Mouse (Mus musculus) spleen, adult 12 weeks (tissue): ENCODE measurements around the gene Tescl.

Source experiments
- DNase-seq: peaks from one replicate; pipeline ENCODE4 v3.0.0; 2022; ENCODE audit warnings: low spot score

The Tescl gene

DNA sequence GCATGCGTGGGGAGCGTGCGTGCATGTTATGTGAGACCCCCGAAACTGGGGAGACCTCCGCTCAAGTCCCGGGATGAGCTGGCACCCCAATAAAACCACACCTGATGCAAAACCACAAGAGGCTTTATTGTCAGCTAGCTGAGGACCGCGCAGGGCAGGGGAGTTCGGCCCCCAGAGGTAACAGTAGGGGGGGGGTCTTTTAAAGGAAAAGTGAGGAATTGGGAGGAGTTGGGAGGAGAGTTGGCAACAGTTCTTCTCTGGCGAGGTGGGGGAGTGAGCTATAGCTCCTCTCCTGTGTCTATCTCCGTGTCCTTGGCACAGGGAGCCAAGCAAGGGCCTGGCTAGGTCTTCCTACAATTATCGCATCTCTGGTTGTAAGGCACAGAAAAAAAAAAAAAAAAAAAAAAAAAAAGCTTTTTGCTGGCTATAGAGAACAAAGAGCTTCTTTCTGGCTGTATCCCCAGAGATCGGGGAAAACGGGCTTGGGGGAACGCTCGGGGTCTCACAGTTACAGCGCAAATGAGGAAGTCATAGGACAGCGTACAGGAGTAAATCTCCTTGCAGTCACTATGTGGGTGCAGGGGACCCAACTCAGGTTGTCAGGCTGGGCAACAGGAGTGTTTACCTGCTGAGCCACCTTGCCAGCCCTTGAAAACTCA, 33.8 kb downstream of the Tescl start:
- DNase-seq: no peak

DNA sequence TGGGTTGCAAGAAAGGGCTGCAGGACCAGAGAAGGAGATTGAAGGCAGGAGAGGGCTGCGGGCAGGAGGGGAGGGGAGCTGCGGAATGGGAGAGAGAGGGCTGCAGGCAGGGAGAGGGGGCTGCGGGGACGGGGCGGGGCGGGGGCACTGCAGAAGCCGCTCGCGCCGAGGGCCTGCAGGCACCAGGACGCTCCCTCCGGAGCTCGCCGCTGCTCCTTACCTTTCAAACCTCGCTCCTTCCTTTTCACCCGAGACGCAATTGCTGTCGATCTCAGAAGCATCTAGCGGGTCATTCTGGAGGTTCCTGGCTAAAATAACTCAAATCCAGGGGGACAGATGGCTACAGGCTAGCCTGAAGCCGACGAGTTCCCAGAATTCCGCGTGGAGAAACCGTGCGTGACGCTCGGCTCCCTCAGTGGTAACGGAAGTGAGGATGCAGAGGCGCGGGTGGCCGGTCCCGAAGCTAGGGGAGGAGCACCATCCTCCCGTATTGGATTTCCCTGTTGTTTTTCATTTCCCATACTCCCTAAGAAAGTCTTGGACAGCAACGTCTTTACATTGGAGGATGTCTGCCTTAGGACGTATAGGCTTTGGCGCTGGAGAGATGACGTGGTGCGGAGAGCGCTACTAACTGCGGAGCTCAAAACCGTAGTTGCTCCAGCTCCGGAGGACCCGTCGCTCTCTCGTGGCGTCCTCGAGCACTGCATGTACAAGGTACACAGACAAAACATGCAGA, 34.6 kb downstream of the Tescl start:
- peak; percentile 42 for DNase-seq

DNA sequence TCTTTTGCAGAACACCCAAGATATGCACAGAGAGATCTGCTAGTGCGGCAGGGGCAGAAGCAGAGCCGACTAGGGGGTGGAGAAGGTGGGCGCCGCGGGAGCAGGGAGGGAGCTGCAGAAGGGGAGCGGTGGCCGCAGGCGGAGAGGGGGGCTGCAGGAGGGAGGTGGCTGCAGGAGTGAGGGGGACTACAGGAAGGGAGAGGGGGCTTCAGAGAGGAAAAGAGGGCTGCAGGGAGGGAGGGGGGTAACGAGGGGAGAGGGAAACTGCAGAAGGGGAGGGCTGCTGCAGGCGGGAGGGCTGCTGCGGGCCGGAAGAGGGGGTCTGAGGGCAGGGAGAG, 35.1 kb downstream of the Tescl start:
- no peak for DNase-seq

DNA sequence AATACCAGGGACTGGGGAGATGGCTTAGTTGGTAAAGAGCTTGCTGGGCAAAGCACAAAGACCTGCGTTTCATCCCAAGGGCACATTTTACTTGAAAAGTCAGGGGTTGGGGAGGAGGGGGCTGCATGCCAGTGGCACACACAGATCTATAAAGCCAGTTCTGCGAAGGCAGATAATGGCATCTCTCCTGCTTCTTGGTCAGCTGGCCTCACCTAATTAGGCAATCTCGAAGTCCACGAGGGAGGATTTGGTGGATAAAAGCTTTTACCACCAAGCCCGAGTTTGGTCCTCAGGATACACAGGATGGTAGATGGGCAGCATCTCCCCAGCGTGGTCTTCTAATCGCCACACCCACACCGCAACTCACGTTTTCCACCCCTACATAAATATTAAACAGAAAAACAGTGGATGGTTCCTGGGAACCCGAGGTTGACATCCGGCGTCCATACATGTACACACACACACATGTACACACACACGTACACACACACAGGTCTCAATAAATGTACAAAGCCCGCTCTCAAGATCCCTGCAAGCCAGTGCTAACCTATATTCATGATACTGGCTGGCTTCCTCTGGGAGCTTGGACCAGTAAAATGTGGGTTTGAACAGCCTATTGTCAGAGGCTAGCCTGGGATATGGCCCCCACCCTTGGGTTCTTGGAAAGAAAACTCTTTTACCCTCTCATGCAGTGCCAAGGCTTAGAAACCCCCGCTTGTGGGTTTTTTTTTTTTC, 36.2 kb downstream of the Tescl start:
- DNase-seq: no peak

DNA sequence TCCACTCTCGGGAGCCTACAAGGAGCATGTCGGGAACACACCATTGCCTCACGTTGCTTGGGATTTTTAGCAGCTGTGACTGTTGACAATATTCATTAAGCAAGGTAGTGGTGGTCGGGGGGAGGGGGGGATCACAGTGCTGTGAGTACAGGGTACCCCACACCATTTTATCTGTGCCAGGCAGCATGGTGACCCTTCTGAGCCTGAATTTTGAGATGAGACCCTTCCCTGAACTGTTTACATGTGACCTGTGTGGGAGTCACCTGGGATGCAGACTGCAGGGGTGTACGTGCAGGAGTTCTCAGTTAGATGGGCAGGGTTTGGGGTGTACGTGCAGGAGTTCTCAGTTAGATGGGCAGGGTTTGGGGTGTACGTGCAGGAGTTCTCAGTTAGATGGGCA, 37.4 kb downstream of the Tescl start:
- no peak for DNase-seq

DNA sequence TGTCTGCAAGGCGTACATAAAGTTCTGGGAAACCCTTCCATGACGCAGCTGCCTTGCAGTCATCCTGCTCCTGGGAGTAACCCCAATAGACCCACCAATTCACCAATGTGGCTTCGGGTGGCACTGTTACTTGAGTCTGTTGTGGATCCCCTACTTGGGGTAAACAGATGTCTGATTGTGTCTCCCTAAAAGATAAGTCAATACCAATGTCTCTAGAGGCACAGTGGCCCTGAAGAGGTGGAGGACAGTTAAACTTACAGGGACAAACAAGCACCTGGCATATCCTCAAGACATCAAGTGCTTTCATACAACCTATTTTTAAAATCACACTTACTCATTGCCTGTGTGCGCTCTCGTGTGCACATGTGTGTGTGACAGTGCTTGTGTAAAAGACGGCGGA, 38.4 kb downstream of the Tescl start:
- DNase-seq: no peak

DNA sequence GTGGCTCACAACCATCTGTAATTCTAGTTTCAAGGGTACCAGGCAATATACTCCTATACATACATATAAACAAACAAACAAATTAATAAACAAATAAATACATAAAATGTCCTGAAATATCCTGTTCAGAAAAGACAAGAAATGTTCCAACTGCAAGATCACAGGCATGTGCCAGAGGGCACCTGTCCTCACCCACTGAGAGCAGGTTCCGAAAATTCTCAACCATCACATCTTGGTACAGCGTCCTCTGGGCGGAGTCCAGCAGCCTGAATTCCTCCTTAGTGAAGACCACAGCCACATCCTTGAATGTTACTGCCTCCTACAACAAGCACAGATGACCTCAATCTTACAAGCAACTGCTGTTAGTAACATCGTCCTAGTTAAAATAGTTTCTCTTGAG, 39.0 kb downstream of the Tescl start:
- no peak for DNase-seq

DNA sequence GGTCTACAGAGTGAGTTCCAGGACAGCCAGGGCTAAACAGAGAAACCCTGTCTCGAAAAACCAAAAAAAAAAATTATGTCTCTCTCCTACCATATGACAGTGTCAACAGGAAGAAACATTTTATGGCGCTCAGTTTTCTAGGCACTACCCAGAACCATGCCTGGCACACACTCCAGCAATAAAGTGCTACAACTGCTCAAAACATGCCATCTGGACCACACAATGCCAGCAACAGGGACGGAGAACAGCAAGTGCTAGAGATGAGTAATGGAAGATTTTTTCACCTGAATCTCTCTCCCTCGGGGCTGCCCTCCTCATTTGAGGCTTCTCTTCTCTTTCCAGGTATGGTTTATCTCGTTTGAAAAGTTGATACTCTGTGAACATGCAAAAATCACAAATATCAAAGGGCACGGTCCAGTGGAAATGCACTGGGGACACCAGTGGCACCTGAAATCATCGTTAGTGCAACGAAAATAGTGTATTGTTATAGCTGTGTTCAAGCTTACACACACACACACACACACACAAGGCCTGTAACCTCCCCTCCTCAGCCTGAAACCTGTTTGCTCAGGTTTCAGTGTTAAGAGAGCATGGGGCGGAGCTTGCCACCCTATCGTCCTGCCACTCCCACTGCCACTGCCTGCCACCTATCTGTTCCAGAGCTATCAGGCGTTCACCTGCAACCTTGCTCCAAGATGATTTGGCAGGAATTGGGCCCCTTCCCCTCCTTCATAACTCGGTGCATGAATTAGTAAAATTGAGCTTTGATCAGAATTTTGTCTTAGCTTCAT, 40.5 kb downstream of the Tescl start:
- no peak for DNase-seq

DNA sequence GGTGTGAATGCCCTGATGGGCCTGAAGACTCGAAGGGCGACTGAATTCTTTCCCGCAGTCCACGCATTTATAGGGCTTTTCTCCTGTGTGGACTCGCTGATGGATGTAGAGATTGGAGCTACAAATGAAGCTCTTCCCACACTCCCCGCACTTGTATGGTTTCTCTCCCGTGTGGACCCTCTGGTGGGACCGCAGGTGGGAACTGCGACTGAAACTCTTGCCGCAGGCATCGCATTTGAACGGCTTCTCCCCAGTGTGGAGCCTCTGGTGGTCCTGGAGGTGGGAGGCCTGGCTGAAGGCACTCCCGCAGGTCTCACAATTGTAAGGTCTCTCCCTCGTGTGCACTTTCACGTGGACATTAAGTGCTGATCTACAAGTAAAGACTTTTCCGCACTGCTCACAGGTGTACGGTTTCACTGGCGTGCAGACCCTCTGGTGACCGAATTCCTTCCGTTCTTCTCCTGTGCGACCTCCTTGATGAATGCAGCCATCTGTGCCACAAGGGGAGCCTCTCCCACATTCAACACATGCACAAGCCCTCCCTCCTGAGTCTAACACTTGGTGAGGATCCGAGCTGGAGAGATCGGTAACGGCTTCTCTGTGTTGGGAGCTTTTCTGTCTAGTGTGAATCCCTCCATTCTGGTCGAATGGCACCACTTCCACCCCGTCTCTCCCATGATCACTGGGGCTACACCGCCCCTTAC, 42.2 kb downstream of the Tescl start:
- no peak for DNase-seq

DNA sequence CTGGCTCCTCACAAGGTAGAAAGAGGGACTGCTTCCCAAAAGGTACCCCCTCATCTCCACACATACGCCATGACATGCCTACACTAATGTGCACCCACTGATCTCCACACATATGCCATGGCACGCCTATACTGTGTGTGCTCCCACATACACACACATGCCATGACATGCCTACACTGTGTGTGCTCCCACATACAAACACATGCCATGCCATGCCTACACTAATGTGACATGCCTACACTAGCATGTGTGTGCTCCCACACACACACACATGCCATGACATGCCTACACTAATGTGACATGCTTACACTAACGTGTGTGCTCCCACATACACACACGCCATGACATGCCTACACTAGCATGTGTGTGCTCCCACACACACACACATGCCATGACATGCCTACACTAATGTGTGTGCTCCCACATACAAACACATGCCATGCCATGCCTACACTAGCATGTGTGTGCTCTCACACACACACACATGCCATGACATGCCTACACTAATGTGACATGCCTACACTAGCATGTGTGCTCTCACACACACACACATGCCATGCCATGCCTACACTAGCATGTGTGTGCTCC, 43.5 kb downstream of the Tescl start:
- DNase-seq: no peak

DNA sequence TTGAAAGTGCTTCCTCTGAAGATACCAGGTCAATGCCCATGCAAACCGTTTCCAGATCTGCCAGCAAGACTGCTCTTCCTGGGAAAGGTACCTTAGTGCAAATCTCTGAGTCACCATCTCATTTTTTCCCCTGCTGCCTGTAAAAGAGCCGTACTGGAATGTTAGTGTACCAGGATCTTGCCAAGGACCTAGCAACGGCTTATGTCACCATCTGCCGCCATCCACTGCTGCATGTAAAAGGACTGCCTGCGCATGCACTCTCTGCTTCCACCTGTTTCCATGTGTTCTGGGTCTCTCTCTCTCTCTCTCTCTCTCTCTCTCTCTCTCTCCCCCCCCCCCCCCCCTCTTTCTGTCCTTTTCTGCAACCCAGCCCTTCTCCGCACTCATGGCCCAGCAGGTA, 45.2 kb downstream of the Tescl start:
- no peak for DNase-seq

DNA sequence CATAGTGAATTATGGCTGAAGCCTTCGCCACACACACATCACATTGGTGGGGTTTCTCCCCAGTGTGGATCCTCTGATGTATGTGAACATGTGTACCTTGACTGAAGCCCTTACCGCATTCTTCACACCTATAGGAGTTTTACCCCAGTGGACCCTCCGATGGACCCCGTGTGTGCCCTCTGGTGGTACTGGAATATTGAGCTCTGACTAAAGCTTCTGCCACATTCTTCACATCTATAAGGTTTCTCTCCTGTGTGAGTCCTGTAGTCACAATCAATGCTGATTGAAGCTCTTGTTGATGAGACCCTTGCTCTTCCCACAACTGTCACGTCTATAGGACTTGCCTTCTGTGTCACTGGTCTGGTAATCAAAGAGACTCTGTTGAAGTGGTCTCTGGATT, 46.1 kb downstream of the Tescl start:
- no peak for DNase-seq

DNA sequence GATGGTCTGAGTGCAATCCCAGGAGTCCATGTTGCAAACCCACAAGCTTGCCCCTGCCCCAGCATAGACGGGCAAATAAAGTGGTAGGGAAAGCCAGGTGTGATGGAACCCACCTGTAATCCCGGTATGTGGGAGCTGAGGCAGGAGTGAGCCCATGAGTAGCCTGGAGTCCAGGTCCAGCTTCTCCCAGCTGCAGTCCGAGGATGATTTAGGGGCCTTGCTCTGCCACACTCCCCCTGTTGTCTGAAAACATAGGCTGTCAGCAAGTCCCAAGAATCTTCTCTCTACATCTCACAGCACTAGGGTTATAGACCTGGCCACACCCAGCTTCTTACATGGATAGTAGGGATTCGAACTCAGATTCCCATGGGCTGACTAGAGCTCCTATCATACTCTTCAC, 46.8 kb downstream of the Tescl start:
- DNase-seq: no peak

DNA sequence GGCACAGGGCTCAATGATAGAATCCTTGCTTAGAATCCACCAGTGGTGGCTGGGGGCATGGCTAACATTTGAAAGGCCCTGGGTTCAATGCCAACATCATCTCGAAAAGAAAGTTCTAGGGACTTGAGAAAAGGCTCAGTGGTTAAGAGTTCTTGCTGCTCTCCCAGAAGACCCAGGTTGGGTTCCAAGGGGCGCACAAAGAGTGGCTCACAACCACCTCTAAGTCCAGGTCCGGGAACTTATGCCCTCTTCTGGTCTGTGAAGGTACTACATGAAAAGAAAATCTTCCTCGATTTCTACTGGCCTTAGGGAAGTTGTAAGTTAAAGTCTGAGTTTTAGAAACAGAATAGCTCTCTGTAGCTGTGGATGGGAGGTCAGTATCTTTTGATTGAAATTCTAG, 47.6 kb downstream of the Tescl start:
- no peak for DNase-seq
